Mouse (Mus musculus): ENCODE measurements around the gene Epha3.

DNA sequence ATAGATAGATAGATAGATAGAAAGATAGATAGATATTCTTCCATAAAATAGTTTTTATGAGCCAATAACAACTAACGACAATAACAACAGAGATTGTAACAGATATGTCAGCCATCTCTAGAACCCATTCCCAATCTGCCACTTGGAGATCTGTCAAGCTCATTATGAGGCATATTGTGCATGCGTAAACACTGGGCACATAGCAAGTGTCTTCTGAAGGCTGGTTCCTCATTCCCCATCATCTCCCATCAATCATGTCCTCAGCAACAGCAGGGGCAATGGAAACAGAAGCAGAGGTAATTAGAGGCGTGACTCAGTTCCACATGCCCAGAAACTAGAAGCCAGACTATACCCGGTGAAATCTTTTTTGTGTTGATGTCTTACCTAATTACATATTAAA, 102.8 kb downstream of the Epha3 start:
- TF ChIP-seq CTCF (IDR thresholded peaks at IDR 0.05; ENCODE audit: control insufficient read depth, insufficient read depth, insufficient replicate concordance, low read depth, low read length): no peak
- no peak for TF ChIP-seq POLR2A (IDR thresholded peaks at IDR 0.05; ENCODE audit: control insufficient read depth, low read depth, low read length)

Data from testis, adult 2 months (tissue).